11 mouse cellular contexts compared by ENCODE assay signal in the genomic region with DNA sequence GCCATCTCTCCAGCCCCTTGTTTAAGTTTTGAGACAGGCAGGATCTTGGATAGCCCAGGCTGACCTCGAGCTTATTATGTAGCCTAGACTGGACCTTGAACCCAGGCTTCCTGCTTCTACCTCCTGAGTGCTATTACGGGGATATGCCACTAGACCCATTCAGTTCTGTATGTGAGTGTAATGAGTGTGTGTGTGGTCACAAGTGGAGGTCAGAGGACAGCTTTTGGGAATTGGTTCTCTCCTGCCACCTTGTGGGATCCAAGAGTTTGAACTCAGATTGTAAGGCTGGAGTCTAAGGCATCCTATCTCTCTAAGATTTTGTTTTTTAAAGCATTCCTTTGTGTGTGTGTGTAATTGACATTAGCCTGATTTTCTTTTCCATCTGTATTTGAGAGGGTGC. TPM values are rescaled to one million over a fixed set of nuclear protein-coding genes. Genes with fewer than 3 reads are reported as not detected.
DNase-seq lines count a peak whose midpoint lies in the region; ATAC-seq and TF ChIP-seq lines count a peak whose summit lies in the region.
"Had no signal": no experiment of that assay in that cellular context is flagged by ENCODE, and none has a peak within 500 bp of the region (broad histone marks: within the 10 kb centered on the region; RNA-seq: fewer than 3 reads in every experiment).

No protein-coding gene starts in this region.

- peaks cover 35% of the 10 kb centered on the region for H3K4me1 ChIP-seq in liver, postnatal 0 days (ENCODE audit: insufficient read depth)
- H3K4me1 ChIP-seq in liver, embryonic 11.5 days (replicated peaks; ENCODE audit: control insufficient read depth, insufficient read depth, low read length): peaks cover 41% of the 10 kb centered on the region
- peaks cover 73% of the 10 kb centered on the region for H3K4me1 ChIP-seq in forebrain, embryonic 10.5 days

- no peak overlapping the region for H3K4me2 ChIP-seq in liver, postnatal 0 days (ENCODE audit: low read depth, low read length)
- H3K4me2 ChIP-seq in liver, embryonic 11.5 days: no peak overlapping the region

- H3K36me3 ChIP-seq in liver, postnatal 0 days (replicated peaks; ENCODE audit: insufficient read depth, low read length): no peaks in the 10 kb centered on the region
- no peaks in the 10 kb centered on the region for H3K36me3 ChIP-seq in liver, embryonic 11.5 days (ENCODE audit: control insufficient read depth, insufficient read depth, low read length)
- no peaks in the 10 kb centered on the region for H3K36me3 ChIP-seq in splenic B cell, adult 2 months (ENCODE audit: control insufficient read depth, insufficient read depth, low read length, poor library complexity, severe bottlenecking)
- no peaks in the 10 kb centered on the region for H3K36me3 ChIP-seq in forebrain, embryonic 10.5 days (replicated peaks)

- DNase-seq in embryo, embryonic 10 days (ENCODE audit: low spot score): peak; percentile 74
- DNase-seq in embryo, embryonic 9.5 days (ENCODE audit: extremely low spot score): no peak
- no peak for DNase-seq in liver, postnatal 0 days
- DNase-seq in liver, embryonic 11.5 days (ENCODE audit: low spot score): no peak
- peak; percentile 15 for DNase-seq in splenic B cell, adult 2 months (ENCODE audit: low read depth, low spot score)
- DNase-seq in ovary, adult 18-20 months (ENCODE audit: low spot score): no peak
- no peak for DNase-seq in forebrain, embryonic 10.5 days (ENCODE audit: extremely low spot score, low spot score)
- DNase-seq: cerebellum, adult 9-10 months; layer of hippocampus, postnatal 36 days; thymus, adult 18-20 months had no signal

- no peak overlapping the region for H3K4me3 ChIP-seq in liver, postnatal 0 days (ENCODE audit: low read depth, low read length)
- H3K4me3 ChIP-seq in liver, embryonic 11.5 days (ENCODE audit: low read depth, low read length): no peak overlapping the region
- H3K4me3 ChIP-seq in forebrain, embryonic 10.5 days: no peak overlapping the region

- no peaks in the 10 kb centered on the region for H3K27me3 ChIP-seq in liver, postnatal 0 days (ENCODE audit: insufficient read depth, low read length)
- H3K27me3 ChIP-seq in liver, embryonic 11.5 days (replicated peaks; ENCODE audit: control insufficient read depth, insufficient read depth, low read length): no peaks in the 10 kb centered on the region
- no peaks in the 10 kb centered on the region for H3K27me3 ChIP-seq in splenic B cell, adult 2 months (ENCODE audit: control insufficient read depth, insufficient read depth, low read length, poor library complexity, severe bottlenecking)
- H3K27me3 ChIP-seq in forebrain, embryonic 10.5 days (ENCODE audit: poor library complexity, severe bottlenecking): no peaks in the 10 kb centered on the region

- ATAC-seq in liver, postnatal 0 days: no peak
- ATAC-seq in liver, embryonic 11.5 days (replicated peaks; ENCODE audit: low FRiP score): no peak
- peak; percentile 34 for ATAC-seq in granulocyte monocyte progenitor cell, adult 5-6 weeks (replicated peaks; ENCODE audit: poor library complexity, severe bottlenecking)

- TF ChIP-seq CTCF in liver, postnatal 0 days (IDR thresholded peaks at IDR 0.05; ENCODE audit: low read depth): peak; percentile 62

- H3K27ac ChIP-seq in liver, postnatal 0 days (ENCODE audit: low read depth): no peak overlapping the region
- no peak overlapping the region for H3K27ac ChIP-seq in liver, embryonic 11.5 days (ENCODE audit: low read depth, low read length)
- no peak overlapping the region for H3K27ac ChIP-seq in forebrain, embryonic 10.5 days

- no peak overlapping the region for H3K9ac ChIP-seq in liver, postnatal 0 days (replicated peaks)
- no peak overlapping the region for H3K9ac ChIP-seq in liver, embryonic 11.5 days (ENCODE audit: low read depth, low read length)

- WGBS in liver, postnatal 0 days (ENCODE audit: insufficient replicate concordance): 45% methylated on average over 2 of the region's 2 CpGs
- 50% methylated on average over 2 of the region's 2 CpGs for WGBS in liver, embryonic 11.5 days
- WGBS in forebrain, embryonic 10.5 days: 46% methylated on average over 2 of the region's 2 CpGs

- no peaks in the 10 kb centered on the region for H3K9me3 ChIP-seq in liver, postnatal 0 days (ENCODE audit: low read length)
- no peaks in the 10 kb centered on the region for H3K9me3 ChIP-seq in liver, embryonic 11.5 days (ENCODE audit: control insufficient read depth, low read length)
- no peaks in the 10 kb centered on the region for H3K9me3 ChIP-seq in forebrain, embryonic 10.5 days

- TF ChIP-seq EP300 in liver, postnatal 0 days (IDR thresholded peaks at IDR 0.05; ENCODE audit: low read depth): no peak

RNA-seq across cellular contexts. Expression of gene Lyrm9, which starts 2.0 kb away (rescaled TPM):
- polyA plus RNA-seq in liver, postnatal 0 days (2015; fragmentation: Nextera tagmentation; extraction: Ambion mirVana): 12.9 and 16.5 TPM in 2 replicates
- 28.7 and 31.0 TPM in 2 replicates for polyA plus RNA-seq in liver, embryonic 11.5 days (2014; fragmentation: Nextera tagmentation; extraction: Ambion mirVana)
- 14.3 and 16.8 TPM in 2 replicates for total RNA-seq in granulocyte monocyte progenitor cell, adult 5-6 weeks (2014; fragmentation: Nextera tagmentation)
- total RNA-seq in granulocyte monocyte progenitor cell, adult 5-6 weeks (2017): 45.2 and 102 TPM in 2 replicates
- 23.4 and 26.2 TPM in 2 replicates for polyA plus RNA-seq in forebrain, embryonic 10.5 days (2016; fragmentation: Nextera tagmentation; extraction: Ambion mirVana)

Comparison
In these comparisons a context has a peak if more than half of its experiments do, and no peak if none do; other contexts are left out.
1. DNase-seq: peak in embryo, embryonic 10 days (single experiment) and splenic B cell, adult 2 months (single experiment); none in embryo, embryonic 9.5 days (single experiment), liver, postnatal 0 days (single experiment), liver, embryonic 11.5 days (single experiment), ovary, adult 18-20 months (single experiment) and forebrain, embryonic 10.5 days (single experiment).